Mouse (Mus musculus) frontal cortex, postnatal 14 days (tissue): Measurements from ENCODE around the gene Bcar3.

Source experiments
- DNase-seq, 2 experiments: peaks; one replicate each; pipeline ENCODE4 v3.0.0; 2022; ENCODE audit warnings: low spot score in 2 of 2

Bcar3 gene

DNA sequence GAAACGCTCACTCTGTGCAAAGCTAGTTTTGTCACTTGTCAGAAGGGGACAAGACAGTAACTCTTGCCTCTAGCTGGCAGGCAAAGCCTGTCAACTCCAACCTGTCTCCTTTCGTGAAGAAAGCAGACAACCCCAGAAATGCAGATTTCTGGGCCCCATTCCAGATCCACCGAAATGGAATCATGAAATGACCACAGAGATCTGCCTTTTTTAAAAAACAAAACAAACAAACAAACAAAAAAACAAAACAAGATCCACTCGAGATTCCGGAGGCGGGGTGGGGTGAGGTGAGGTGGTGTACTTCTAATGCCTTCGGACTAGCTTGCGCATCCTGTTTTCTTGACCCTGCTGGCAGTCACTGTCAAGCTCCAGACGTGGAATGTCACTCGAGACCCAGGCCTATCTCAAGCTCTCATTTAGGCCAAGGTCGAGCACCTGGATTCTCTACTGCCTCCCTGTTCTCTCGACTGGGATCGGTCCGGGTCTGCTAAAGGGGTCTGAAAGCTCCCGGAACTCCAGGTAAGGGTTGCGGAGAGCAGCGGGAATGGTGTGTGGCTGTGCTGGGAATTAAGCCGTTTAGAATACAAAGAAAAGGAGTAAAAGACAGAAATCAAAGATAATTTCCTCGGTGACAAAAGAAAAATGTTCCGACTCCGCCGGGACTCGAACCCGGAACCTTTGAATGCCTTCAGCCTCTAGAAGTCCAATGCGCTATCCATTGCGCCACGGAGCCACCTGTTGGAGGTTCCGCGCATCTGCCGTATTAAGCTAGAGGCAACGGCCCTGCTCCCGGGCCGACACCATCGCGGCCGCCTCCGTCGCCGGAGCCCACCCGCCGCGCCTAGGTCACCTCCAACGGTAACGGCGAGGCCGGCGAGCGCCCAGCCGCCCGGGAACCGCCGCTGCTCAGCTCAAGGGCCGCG is 1.4 kb upstream of the Bcar3 start:
- DNase-seq, result peak; percentile 85 to 87

DNA sequence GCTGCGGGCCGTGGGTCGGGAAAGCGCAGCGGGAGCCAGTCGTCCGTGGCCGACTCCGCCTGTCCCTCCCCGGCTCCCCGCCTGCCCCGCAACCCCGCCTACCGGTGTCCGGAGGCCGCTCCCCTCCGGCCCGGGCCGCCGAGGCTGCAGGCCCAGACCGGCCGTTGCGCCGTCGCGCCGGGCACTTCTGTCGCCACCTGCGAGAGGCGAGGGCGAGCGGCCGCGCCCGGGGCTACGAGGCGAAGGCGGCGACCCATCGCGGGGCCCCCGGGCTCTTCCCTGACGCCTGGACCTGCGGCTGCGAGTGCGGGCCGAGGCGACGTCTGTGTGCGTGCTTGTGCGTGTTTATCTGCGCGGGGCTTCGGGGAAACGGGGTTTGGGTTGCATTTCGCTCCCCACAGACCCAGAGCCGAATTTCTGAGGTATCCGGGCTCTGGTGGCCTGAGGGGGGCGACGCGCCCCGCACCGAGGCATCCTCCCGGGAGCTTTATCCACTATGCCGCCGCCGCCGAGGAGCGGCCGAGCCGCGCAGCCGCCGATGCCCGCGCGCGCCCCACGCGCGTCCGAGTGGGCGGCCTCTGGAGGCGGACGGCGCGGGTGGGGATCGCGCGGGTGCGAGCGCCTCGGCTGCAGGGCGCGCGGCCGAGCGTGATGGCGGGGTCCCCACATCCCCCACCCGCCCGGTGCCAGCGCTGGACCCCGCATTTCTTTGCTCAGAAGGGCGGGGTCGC is 548 bp upstream of the Bcar3 start:
- DNase-seq, result peak in 1 of 2 experiments; percentile 38

DNA sequence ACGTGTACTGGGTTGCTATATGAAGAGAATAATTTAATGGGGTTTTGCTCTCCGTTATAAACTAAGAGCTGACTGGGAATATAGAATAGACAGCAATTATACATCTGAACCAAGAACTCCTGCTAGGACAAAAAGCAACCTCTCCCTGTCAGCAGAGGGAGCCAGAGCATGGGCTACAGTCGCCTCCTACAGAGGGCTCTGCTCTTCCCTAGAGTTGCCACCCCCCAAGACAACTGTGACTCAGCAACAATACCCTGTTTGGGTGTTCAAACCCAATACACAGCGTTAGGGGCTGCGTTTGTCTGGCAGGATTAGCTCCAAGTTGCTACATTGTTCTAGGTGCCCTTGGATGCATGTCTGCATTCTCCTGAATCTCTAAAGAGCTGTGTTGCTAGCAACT is 1.6 kb downstream of the Bcar3 start:
- peak in 1 of 2 experiments; percentile 47 for DNase-seq

DNA sequence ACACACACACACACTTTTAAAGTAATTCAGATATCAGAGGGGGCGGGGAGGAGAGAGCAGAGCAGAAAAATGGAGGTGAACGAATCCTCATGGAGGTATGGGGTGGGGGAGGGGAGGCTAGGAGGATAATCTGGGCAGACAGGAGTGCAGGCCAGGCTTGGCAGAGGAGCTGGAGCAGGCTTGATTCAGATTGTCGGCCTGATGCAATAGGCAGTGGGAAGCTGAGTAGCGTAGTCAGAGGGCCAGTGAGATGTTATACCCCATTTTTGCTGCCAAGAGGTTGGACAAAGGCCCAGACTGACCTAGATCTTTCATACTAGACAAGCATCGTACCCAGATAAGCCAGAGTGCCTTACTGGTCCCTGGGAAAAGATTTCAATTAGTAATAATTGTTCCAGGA is 3.0 kb downstream of the Bcar3 start:
- DNase-seq, result no peak

DNA sequence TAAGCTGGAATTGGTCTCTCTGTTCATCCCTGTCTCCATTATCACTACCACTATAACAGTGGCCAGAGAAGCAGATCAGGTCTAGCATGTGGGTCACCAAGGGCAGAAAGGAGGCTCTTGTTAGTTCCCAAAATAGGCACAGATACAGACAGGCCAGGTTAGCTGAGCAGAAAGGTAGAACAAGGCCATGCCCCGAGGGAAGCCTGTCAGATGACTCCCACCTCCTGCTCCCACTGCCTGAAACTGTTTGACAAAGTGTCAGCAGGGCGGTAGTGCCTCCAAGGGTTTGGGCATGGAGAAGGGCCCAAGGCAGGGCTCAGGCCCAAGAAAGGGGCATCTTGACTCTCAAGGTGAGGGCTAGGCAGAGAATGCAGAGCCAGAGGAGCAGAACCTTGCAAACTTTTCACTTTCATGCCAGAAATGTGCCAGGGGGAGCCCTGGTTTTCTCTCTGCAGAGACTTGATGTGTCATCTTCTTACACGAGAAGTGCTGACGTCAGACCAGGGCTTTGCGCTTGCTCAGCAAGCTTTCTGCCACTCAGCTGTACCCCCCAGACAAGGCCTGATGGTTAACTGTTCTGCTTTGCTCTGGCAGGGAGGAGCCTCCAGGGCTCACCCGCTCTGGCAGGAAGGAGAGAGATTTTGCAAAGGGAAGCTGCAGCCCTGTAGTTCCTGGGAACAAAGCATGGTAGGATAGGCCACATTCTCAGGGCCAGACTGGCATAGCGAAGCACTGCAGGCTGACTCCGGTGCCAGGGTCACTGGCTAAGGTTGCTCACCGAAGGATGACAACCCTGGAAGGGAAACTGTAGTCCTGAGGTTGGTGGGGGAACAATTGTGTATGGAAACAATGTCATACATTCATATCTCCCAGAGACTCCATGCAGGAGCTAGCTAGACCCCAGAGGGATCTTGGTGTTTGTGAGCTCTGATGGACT is 7.3 kb downstream of the Bcar3 start:
- peak; percentile 65 to 80 for DNase-seq

DNA sequence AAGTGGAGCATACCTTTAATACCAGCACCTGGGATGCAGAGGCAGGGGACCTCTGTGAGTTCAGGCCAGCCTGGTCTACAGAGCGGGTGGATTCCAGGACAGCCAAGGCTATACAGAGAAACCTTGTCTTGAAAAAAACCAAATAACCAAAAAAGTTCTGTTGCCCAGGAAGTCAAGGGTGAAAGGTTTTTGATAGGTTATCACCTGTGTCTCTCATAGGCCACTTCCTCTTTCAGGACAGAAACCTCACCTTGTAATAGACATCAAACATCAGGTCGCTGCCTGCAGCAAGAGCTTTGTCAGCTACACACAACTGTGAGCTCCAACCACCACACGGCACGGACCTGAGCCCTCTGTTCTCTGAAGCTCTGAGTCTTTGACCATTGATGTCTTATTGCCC is 10.6 kb downstream of the Bcar3 start:
- no peak for DNase-seq

DNA sequence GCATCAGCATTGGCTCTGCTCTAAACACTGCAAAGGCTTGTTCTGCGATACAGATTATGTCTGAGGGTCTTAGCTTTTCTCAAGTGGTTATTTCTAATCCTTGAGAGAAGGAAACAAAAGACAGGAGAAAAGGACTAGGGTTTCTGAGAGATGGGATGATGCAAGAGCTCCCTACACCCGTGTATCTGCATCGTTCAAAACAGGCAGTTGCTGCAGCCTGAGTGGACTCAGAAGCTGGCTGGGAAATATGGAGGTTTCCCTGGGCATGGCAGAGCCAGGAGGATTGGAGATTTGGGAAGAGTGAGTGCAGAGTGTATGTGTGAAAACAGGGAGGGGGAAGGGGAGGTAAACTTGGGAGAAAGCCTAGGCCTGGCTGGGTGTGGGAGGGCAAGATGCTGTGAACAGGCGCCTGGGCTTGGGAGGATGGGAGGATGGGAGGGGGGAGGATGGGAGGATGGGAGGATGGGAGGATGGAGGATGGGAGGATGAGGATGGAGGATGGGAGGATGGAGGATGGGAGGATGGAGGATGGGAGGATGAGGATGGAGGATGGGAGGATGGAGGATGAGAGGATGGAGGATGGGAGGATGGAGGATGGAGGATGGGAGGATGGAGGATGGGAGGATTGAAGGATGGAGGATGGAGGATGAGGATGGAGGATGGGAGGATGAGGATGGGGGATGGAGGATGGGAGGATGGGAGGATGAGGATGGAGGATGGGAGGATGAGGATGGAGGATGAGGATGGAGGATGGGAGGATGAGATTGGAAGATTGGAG is 14.1 kb downstream of the Bcar3 start:
- DNase-seq, result no peak

DNA sequence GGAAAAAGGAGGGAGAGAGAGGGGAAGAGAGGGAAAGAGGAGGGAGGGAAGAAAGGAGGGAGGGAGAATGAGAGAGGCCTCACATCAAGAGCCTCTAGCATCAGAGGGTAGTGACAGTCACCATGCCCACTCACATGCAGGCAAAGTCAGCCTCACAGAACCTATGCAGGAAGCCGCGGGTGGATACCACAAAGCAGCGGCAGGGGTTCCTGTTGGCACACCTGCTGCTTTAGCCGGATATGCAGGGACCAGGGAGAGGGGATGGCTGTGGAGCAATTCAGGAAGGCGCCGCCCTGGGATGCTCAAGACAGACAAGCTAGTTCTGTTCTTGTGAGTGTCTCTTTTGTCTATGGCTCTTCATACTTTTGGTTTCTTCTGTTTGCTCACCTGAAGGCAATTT is 15.0 kb downstream of the Bcar3 start:
- no peak for DNase-seq

DNA sequence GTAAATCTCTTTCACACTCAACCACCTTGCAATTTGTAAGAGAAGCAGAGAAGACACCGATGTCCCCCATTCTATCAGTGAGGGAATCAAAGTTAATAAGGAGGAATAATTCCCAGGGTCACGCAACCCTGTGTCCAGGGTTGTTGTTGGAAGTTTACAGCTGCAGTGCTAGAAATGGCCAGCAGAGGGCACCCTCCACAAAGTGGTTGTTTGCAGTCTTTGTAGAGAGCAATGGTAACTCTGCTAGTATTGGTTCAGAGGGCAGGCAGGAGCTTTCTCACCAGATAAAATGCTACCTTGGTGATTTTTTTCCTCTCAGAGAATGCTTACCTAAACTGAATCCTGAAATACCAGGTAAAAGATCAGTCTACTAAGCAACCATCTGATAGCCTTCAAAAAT is 18.1 kb downstream of the Bcar3 start:
- peak; percentile 44 to 86 for DNase-seq

DNA sequence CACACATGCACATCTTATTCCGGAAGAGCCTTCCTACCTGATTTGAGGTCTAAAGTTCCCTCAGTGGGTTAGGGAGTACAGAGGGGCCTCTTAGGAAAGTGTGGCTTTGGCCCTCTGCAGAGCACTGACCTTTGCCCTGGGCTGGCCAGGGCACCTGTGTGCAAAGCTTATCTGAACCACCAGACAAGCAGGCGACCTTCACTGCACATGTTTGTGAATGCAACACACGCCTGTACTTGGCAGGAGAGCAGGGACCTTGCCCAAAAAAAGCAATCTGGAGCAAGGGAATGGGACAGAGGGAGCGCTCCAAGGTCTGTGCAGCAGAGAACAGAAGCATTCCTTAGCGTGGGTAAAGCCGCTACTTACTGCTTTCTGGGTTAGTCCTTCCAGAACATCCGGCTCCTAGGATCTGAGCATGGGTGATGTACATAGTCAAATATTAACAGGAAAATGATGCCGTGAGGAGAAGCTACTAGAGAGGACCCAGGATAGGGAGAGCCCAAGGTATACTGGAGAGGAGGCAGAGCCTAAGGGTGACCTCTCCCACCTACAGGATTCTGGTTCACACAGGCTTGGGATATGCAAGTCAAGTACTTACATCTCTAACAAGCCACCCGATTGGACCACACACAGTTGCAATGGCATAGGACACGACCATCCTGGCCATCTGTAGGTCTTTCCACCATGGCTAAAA is 19.1 kb downstream of the Bcar3 start:
- no peak for DNase-seq

DNA sequence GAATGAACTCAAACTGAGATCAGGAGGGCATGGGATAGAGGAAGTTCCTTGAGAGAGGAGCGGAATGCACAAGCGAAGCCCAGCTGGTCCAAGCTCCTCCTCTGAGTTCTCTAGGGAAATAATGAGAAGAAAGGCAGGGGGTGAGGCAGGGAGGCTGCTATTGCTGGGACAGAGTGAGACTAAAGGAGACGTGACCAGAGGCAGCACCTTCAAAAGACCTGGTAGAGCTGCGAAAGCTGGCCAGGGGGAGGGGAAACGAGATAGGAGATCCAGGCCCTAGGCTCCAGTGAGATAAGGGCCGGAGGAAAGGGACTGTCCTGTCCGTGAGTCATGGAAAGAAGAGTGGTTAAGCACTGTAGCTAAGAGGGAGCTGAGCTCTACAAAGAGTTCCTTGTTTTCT is 20.0 kb downstream of the Bcar3 start:
- DNase-seq, result no peak

DNA sequence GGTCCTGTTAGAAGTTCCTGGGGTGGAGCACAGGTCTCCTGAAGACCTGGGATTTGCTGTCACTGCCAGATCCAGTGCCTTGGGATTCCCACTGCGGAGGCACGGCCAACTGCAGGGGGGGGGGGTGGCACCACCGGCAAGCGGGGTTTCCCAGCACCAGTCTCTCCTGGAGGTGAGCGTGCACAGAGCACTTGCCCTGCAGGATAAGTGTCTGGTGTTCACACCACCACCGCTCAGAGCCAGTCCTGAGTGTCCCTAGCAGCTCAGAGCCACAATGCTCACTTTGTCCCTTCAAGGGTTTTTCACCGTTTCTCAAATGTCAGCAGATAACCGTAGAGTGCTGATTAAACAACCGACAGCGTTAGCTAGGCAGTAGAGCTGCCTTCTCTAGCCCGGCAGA is 22.7 kb downstream of the Bcar3 start:
- no peak for DNase-seq

DNA sequence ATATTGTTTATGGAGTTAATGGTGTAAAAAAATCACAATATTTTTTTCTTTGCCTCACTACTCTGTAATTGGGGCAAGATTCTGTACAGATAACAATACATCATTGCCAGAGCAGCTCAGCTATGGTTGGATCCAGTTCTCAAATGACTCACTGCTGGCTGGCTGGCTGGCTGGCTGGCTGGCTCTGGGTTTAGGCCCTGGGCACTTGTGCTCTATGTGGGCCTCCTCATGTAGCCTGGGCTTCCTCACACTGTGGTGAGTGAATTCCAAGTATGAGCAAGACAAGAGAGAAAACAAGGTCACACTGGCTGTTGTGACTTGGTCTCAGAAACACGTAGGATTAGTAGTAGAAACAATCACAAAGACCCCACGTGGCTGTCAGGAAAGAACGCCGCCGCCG is 23.4 kb downstream of the Bcar3 start:
- no peak for DNase-seq

DNA sequence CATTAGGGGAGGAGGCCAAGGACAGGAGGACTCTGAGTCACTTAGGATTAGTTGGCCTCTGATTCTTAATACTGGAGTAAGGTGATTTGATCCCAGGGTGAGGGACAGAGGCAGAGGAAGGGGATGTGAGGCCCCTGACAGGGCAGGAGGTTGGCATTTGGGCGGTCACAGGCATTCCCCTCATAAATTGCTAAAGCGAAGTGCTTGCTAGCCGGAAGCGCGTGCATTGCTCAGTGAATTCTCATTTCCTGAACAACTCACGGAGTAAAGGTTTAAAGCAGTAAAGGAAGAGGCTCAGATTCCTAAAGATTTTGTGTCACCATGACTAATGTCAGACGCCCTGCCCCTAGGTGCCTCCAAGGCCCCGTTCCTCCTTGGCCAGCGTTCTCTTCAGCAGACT is 28.3 kb downstream of the Bcar3 start:
- no peak for DNase-seq

DNA sequence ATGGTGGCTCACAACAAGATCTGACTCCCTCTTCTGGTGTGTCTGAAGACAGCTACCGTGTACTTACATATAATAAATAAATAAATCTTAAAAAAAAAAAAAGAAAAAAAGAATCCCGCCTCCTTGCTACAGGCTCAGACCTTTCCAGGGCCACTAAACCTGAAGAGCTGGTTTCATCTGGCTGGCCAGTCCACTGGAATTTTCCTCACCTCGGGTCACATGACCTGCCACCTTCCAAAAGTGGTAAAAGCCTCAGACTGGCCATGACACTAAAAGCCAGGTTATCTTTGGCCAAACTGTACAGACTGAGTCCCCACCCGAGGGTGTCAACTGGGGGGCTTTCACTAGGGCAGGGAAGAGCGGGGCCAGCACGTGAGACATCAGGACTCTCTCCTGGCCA is 29.9 kb downstream of the Bcar3 start:
- no peak for DNase-seq

DNA sequence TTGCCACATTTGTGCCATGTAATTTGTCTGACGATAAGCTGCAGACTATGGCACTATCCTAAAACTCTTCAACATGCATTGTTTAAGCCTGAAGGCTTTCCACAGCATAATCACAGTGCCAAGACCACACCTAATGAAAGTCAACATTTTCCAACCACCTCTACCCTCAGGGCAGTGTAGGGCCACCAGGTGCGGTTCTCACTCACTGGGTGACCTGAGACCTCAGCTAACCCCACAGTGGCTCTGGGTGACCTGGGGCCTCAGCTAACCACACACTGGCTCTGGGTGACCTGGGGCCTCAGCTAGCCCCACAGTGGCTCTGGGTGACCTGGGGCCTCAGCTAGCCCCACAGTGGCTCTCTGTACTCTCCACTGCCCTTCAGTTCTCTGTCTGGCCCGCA is 30.6 kb downstream of the Bcar3 start:
- DNase-seq, result no peak

DNA sequence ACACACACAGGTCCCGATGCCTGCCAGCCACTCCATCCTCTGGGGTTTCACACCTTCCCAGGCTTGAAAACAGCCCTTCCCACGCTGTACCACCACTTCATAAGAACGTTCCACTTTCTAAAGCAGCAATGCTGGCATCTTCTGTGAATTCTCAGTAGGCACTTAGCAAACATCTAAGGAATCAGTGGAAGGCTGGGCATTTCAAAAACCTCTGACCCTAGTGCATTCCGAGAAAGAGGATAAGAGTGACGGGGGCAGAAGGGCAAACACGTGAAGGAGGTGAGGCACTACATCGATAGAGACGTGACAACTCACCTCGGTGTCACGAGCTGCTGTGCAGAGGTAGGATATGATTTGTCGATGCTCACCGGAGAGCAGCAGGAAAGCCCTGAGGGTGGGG is 36.5 kb downstream of the Bcar3 start:
- DNase-seq, result no peak

DNA sequence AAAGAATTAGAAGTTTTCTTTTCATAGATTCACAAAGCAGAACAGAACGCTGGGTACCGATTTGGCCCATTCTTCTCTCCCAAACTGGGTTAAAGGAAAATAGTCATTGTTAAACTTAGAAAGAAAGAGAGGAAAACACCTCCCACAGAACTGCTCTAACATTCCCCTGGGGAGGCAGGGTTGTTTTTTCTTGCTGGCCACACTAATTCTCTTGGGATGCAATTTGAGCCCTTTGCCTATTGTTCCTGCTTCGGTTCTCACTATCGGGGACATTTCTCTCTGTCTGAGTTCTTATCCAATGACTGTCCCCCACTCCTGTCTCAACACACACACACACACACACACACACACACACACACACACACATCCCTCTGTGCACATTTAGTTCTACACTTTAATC is 39.6 kb downstream of the Bcar3 start:
- DNase-seq, result no peak

DNA sequence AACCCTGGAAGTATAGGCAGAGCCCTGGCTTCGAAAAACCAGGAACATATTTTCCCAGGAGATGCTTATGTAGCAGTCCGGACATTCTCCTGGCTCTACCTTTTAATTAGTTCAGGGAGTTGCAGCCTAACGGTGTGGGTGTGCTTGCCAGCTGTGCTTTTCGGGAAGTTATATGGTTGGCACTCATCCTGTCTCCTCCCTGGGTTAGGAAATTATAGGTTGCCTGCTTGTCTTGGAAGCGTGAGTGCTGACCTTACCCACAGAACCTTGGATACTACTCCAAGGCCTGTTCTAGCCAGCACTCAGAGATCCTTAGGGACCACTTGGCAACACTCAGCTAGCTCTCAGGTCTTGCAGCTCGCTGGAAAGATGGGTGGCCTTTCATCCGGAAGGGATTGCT is 40.0 kb downstream of the Bcar3 start:
- no peak for DNase-seq

DNA sequence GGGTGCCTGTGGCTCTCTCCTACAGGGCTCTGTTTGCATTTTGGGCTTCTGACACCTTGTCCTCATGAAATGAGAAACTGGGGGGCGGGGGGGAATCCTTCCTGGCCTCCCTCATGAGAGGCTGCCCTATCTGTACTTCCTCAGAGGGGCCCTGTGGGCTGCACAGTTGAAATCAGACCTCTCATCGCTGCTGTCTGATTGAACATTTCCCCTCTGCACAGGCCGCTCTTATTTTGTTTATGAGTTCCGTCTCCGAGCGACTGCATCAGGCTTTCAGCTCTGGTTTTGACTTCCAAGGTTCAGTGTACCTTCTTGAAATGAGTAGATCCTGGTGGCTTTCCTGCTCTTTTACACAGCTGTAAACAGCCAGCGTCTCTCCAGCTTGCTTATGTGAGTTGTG is 40.4 kb downstream of the Bcar3 start:
- DNase-seq, result no peak

DNA sequence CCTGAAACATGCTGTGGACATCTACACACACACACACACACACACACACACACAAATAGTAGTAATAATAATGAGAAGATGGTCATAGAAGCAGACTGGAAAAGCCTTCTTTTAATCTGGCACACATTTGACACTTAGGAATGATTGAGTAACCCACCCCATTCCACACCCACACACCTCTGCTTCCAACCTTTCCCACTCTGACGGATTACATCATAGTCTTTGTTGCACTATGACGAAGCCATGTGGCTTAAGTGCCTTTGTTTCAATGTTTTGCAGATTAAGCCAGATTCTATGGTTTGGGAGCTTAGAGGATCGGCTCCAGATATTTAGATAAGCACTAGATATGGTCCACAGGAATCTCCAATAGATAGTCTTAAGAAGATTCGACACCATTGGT is 42.1 kb downstream of the Bcar3 start:
- DNase-seq, result no peak
